Mouse (Mus musculus) lung, postnatal 0 days (tissue): Measurements from ENCODE around the gene Cd1d1.

Source experiments
- CTCF ChIP-seq: IDR thresholded peaks from 2 replicates; pipeline ENCODE4 v1.5.1; 2016; ENCODE audit warnings: antibody characterized with exemption, mild to moderate bottlenecking
- EP300 ChIP-seq: IDR thresholded peaks from 2 replicates; pipeline ENCODE4 v1.6.1; 2016; ENCODE audit warnings: antibody characterized with exemption, mild to moderate bottlenecking, control low read depth

- TF ChIP-seq CTCF = no peak
- TF ChIP-seq EP300 = no peak
Measured at GRCm38 (mm10) chr3:87041733-87042132, 42.5 kb upstream of the Cd1d1 start.
